Comparison of ENCODE assay signal across 18 mouse cellular contexts in genomic region chr1:192901516-192901915, GRCm38 (mm10). TPM values are rescaled to one million over a fixed set of nuclear protein-coding genes. Genes with fewer than 3 reads are reported as not detected.
"Had no signal": no experiment of that assay in that cellular context is flagged by ENCODE, and none has a peak within 500 bp of the region (broad histone marks: within the 10 kb centered on the region; RNA-seq: fewer than 3 reads in every experiment).

No protein-coding gene starts in this region.

- H3K4me1 ChIP-seq: midbrain, embryonic 12.5 days; midbrain, embryonic 15.5 days; neural tube, embryonic 13.5 days had no signal

- H3K4me3 ChIP-seq: midbrain, embryonic 10.5 days; midbrain, embryonic 12.5 days; midbrain, embryonic 15.5 days; myocyte; neural tube, embryonic 13.5 days; neural tube, embryonic 15.5 days had no signal

- H3K4me2 ChIP-seq: midbrain, embryonic 12.5 days; midbrain, embryonic 15.5 days; neural tube, embryonic 13.5 days; neural tube, embryonic 15.5 days had no signal

- DNase-seq: lung, adult 2 months; lung, postnatal 10 days; lung, postnatal 4 days; retina, postnatal 1 day; right cerebral cortex, adult 18-20 months; right cerebral cortex, postnatal 25 days; right cerebral cortex, postnatal 4 days; spleen, adult 18-20 months; thymus, adult 18-20 months; thymus, postnatal 14 days; thymus, postnatal 36 days had no signal

- H3K27ac ChIP-seq: midbrain, embryonic 10.5 days; midbrain, embryonic 12.5 days; midbrain, embryonic 15.5 days; neural tube, embryonic 13.5 days; neural tube, embryonic 15.5 days had no signal

- H3K9ac ChIP-seq: midbrain, embryonic 12.5 days; midbrain, embryonic 15.5 days; neural tube, embryonic 13.5 days; neural tube, embryonic 15.5 days had no signal

- H3K9me3 ChIP-seq: midbrain, embryonic 12.5 days; midbrain, embryonic 15.5 days; neural tube, embryonic 13.5 days; neural tube, embryonic 15.5 days had no signal

- H3K27me3 ChIP-seq: midbrain, embryonic 12.5 days; midbrain, embryonic 15.5 days; neural tube, embryonic 13.5 days; neural tube, embryonic 15.5 days had no signal

- ATAC-seq: midbrain, embryonic 15.5 days had no signal

RNA-seq across cellular contexts. Expression of gene Sertad4, which starts 46.0 kb away (rescaled TPM):
- total RNA-seq: megakaryocyte, adult 5-6 weeks had no signal
